Mouse (Mus musculus) stomach, postnatal 0 days (tissue): ENCODE data around the gene Cops8.

Experiments
- CTCF ChIP-seq: IDR thresholded peaks from 2 replicates; pipeline ENCODE4 v1.5.1; 2016; ENCODE audit warnings: antibody characterized with exemption, low read depth, mild to moderate bottlenecking, moderate library complexity
- EP300 ChIP-seq: optimal IDR thresholded peaks from 2 replicates; pipeline ENCODE3; 2016; ENCODE audit warnings: antibody characterized with exemption

GRCm38 (mm10) chr1:90574845-90575244 is 27.9 kb upstream of the Cops8 start:
- TF ChIP-seq CTCF (no peak), EP300 (no peak)
